Mouse (Mus musculus): ENCODE results near the gene Pmel.

The Pmel gene

DNA sequence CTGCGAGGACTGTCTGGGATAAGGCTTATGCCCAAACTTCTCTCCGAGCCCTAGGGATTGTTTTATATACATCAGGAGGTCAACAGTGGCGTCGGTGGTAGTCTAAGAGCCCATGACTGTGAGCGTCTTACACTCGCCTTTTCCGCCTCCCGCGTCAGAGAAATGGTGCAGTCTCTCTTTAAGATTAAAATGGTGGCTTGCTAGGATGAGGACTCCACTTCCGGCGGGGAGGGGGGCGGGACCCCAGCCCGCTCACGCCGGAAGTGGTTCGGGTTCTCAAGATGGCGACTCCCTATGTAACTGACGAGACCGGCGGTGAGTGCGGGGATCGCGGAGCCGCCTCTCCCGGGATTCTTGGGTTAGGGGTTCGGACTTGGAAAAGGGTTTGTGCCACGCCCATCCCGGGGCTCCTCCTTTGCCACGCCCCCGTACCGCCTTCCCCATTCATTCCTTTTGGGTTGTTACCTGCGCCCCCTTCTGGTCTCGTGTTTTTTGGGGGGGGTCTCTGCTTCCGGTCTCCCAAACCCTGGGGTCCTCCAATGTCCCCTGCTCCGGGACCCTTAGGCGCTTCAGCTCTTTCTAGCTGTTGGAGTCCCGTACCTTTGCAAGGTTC, 44.4 kb downstream of the Pmel start:
- peak; percentile 91 for DNase-seq

Data from cerebellum, postnatal 10 days (tissue).